Mouse (Mus musculus): Measurements from ENCODE around the gene Ern1. TPM values are rescaled to one million over a fixed set of nuclear protein-coding genes. Genes with fewer than 3 reads are reported as not detected.

The Ern1 gene
- polyA plus RNA-seq, 1 experiment from 2014 or later, result 6.6 TPM

- Histone ChIP-seq H3K27me3 (ENCODE audit: control insufficient read depth, insufficient read depth, low read length) (no peaks in the 10 kb centered on the region), H3K4me2 (ENCODE audit: low read length) (no peak overlapping the region), H3K27ac (replicated peaks; ENCODE audit: low read depth, low read length) (no peak overlapping the region), H3K36me3 (ENCODE audit: control insufficient read depth, insufficient read depth, low read length) (no peaks in the 10 kb centered on the region), H3K4me3 (replicated peaks; ENCODE audit: low read depth, low read length) (no peak overlapping the region), H3K9me3 (ENCODE audit: control insufficient read depth, low read length) (no peaks in the 10 kb centered on the region), H3K4me1 (ENCODE audit: control insufficient read depth, insufficient read depth, low read length) (no peaks in the 10 kb centered on the region), H3K9ac (replicated peaks; ENCODE audit: low read length) (no peak overlapping the region)
- ATAC-seq (ENCODE audit: low FRiP score, low TSS enrichment) (no peak), DNase-seq (no peak)
- 94% methylated on average over 3 of the region's 3 CpGs for WGBS
These were observed 7.1 kb downstream of the Ern1 start for GRCm38 (mm10) chr11:106480530-106480885.

- ATAC-seq (ENCODE audit: low FRiP score, low TSS enrichment) (no peak), DNase-seq (no peak)
- Histone ChIP-seq H3K4me2 (ENCODE audit: low read length) (no peak overlapping the region), H3K9me3 (ENCODE audit: control insufficient read depth, low read length) (no peaks in the 10 kb centered on the region), H3K4me1 (ENCODE audit: control insufficient read depth, insufficient read depth, low read length) (no peaks in the 10 kb centered on the region), H3K36me3 (ENCODE audit: control insufficient read depth, insufficient read depth, low read length) (no peaks in the 10 kb centered on the region), H3K27me3 (ENCODE audit: control insufficient read depth, insufficient read depth, low read length) (no peaks in the 10 kb centered on the region), H3K27ac (replicated peaks; ENCODE audit: low read depth, low read length) (no peak overlapping the region), H3K4me3 (replicated peaks; ENCODE audit: low read depth, low read length) (no peak overlapping the region), H3K9ac (replicated peaks; ENCODE audit: low read length) (no peak overlapping the region)
- WGBS, result 89% methylated on average over 9 of the region's 9 CpGs
These were observed 7.8 kb downstream of the Ern1 start for GRCm38 (mm10) chr11:106479619-106480529.

- no peaks in the 10 kb centered on the region for H3K36me3 ChIP-seq (ENCODE audit: control insufficient read depth, insufficient read depth, low read length)
- WGBS, result 11% methylated on average over 1 of the region's 1 CpGs
- H3K9ac ChIP-seq (replicated peaks; ENCODE audit: low read length), result no peak overlapping the region
- no peak overlapping the region for H3K4me3 ChIP-seq (replicated peaks; ENCODE audit: low read depth, low read length)
- no peaks in the 10 kb centered on the region for H3K4me1 ChIP-seq (ENCODE audit: control insufficient read depth, insufficient read depth, low read length)
- no peak overlapping the region for H3K27ac ChIP-seq (replicated peaks; ENCODE audit: low read depth, low read length)
- H3K4me2 ChIP-seq (ENCODE audit: low read length), result no peak overlapping the region
- no peaks in the 10 kb centered on the region for H3K9me3 ChIP-seq (ENCODE audit: control insufficient read depth, low read length)
- DNase-seq (no peak), ATAC-seq (ENCODE audit: low FRiP score, low TSS enrichment) (no peak)
- H3K27me3 ChIP-seq (ENCODE audit: control insufficient read depth, insufficient read depth, low read length), result no peaks in the 10 kb centered on the region
These were observed 8.9 kb downstream of the Ern1 start for GRCm38 (mm10) chr11:106478745-106479144.

- no peak overlapping the region for H3K27ac ChIP-seq (replicated peaks; ENCODE audit: low read depth, low read length)
- H3K27me3 ChIP-seq (ENCODE audit: control insufficient read depth, insufficient read depth, low read length), result no peaks in the 10 kb centered on the region
- no peak overlapping the region for H3K4me3 ChIP-seq (replicated peaks; ENCODE audit: low read depth, low read length)
- no peak for DNase-seq
- no peaks in the 10 kb centered on the region for H3K9me3 ChIP-seq (ENCODE audit: control insufficient read depth, low read length)
- no peaks in the 10 kb centered on the region for H3K4me1 ChIP-seq (ENCODE audit: control insufficient read depth, insufficient read depth, low read length)
- H3K9ac ChIP-seq (replicated peaks; ENCODE audit: low read length), result no peak overlapping the region
- 96% methylated on average over 4 of the region's 4 CpGs for WGBS
- ATAC-seq (ENCODE audit: low FRiP score, low TSS enrichment), result no peak
- no peak overlapping the region for H3K4me2 ChIP-seq (ENCODE audit: low read length)
- H3K36me3 ChIP-seq (ENCODE audit: control insufficient read depth, insufficient read depth, low read length), result no peaks in the 10 kb centered on the region
These were observed 10.0 kb downstream of the Ern1 start for GRCm38 (mm10) chr11:106477505-106478160.

- 81% methylated on average over 1 of the region's 1 CpGs for WGBS
- H3K9me3 ChIP-seq (ENCODE audit: control insufficient read depth, low read length), result no peaks in the 10 kb centered on the region
- no peak overlapping the region for H3K4me2 ChIP-seq (ENCODE audit: low read length)
- no peak overlapping the region for H3K27ac ChIP-seq (replicated peaks; ENCODE audit: low read depth, low read length)
- H3K36me3 ChIP-seq (ENCODE audit: control insufficient read depth, insufficient read depth, low read length), result no peaks in the 10 kb centered on the region
- ATAC-seq (ENCODE audit: low FRiP score, low TSS enrichment) (no peak), DNase-seq (no peak)
- no peaks in the 10 kb centered on the region for H3K4me1 ChIP-seq (ENCODE audit: control insufficient read depth, insufficient read depth, low read length)
- H3K27me3 ChIP-seq (ENCODE audit: control insufficient read depth, insufficient read depth, low read length), result no peaks in the 10 kb centered on the region
- H3K4me3 ChIP-seq (replicated peaks; ENCODE audit: low read depth, low read length), result no peak overlapping the region
- no peak overlapping the region for H3K9ac ChIP-seq (replicated peaks; ENCODE audit: low read length)
These were observed 12.3 kb downstream of the Ern1 start for GRCm38 (mm10) chr11:106475309-106475708.

- no peak overlapping the region for H3K27ac ChIP-seq (replicated peaks; ENCODE audit: low read depth, low read length)
- ATAC-seq (ENCODE audit: low FRiP score, low TSS enrichment) (no peak), DNase-seq (no peak)
- H3K9me3 ChIP-seq (ENCODE audit: control insufficient read depth, low read length), result no peaks in the 10 kb centered on the region
- H3K4me1 ChIP-seq (ENCODE audit: control insufficient read depth, insufficient read depth, low read length), result no peaks in the 10 kb centered on the region
- H3K4me2 ChIP-seq (ENCODE audit: low read length), result no peak overlapping the region
- WGBS, result 93% methylated on average over 1 of the region's 1 CpGs
- H3K4me3 ChIP-seq (replicated peaks; ENCODE audit: low read depth, low read length), result no peak overlapping the region
- H3K36me3 ChIP-seq (ENCODE audit: control insufficient read depth, insufficient read depth, low read length), result no peaks in the 10 kb centered on the region
- H3K27me3 ChIP-seq (ENCODE audit: control insufficient read depth, insufficient read depth, low read length), result no peaks in the 10 kb centered on the region
- H3K9ac ChIP-seq (replicated peaks; ENCODE audit: low read length), result no peak overlapping the region
These were observed 16.0 kb downstream of the Ern1 start for GRCm38 (mm10) chr11:106471629-106472028.

- Histone ChIP-seq H3K9me3 (ENCODE audit: control insufficient read depth, low read length) (no peaks in the 10 kb centered on the region), H3K27me3 (ENCODE audit: control insufficient read depth, insufficient read depth, low read length) (no peaks in the 10 kb centered on the region), H3K4me2 (ENCODE audit: low read length) (no peak overlapping the region), H3K4me3 (replicated peaks; ENCODE audit: low read depth, low read length) (no peak overlapping the region), H3K27ac (replicated peaks; ENCODE audit: low read depth, low read length) (no peak overlapping the region), H3K9ac (replicated peaks; ENCODE audit: low read length) (no peak overlapping the region), H3K36me3 (ENCODE audit: control insufficient read depth, insufficient read depth, low read length) (no peaks in the 10 kb centered on the region), H3K4me1 (ENCODE audit: control insufficient read depth, insufficient read depth, low read length) (no peaks in the 10 kb centered on the region)
- 87% methylated on average over 1 of the region's 1 CpGs for WGBS
- no peak for DNase-seq
- no peak for ATAC-seq (ENCODE audit: low FRiP score, low TSS enrichment)
These were observed 19.1 kb downstream of the Ern1 start for GRCm38 (mm10) chr11:106468509-106468908.

GRCm38 (mm10) chr11:106465932-106466331 lies 21.7 kb downstream of the Ern1 start:
- WGBS, result 92% methylated on average over 4 of the region's 4 CpGs
- no peak overlapping the region for H3K9ac ChIP-seq (replicated peaks; ENCODE audit: low read length)
- no peaks in the 10 kb centered on the region for H3K4me1 ChIP-seq (ENCODE audit: control insufficient read depth, insufficient read depth, low read length)
- ATAC-seq (ENCODE audit: low FRiP score, low TSS enrichment), result no peak
- no peak overlapping the region for H3K4me2 ChIP-seq (ENCODE audit: low read length)
- H3K27me3 ChIP-seq (ENCODE audit: control insufficient read depth, insufficient read depth, low read length), result no peaks in the 10 kb centered on the region
- H3K36me3 ChIP-seq (ENCODE audit: control insufficient read depth, insufficient read depth, low read length), result no peaks in the 10 kb centered on the region
- no peak overlapping the region for H3K4me3 ChIP-seq (replicated peaks; ENCODE audit: low read depth, low read length)
- H3K27ac ChIP-seq (replicated peaks; ENCODE audit: low read depth, low read length), result no peak overlapping the region
- DNase-seq, result no peak
- H3K9me3 ChIP-seq (ENCODE audit: control insufficient read depth, low read length), result no peaks in the 10 kb centered on the region

- Histone ChIP-seq H3K4me1 (ENCODE audit: control insufficient read depth, insufficient read depth, low read length) (no peaks in the 10 kb centered on the region), H3K27ac (replicated peaks; ENCODE audit: low read depth, low read length) (no peak overlapping the region), H3K4me3 (replicated peaks; ENCODE audit: low read depth, low read length) (no peak overlapping the region), H3K4me2 (ENCODE audit: low read length) (no peak overlapping the region), H3K9ac (replicated peaks; ENCODE audit: low read length) (no peak overlapping the region), H3K27me3 (ENCODE audit: control insufficient read depth, insufficient read depth, low read length) (no peaks in the 10 kb centered on the region), H3K36me3 (ENCODE audit: control insufficient read depth, insufficient read depth, low read length) (no peaks in the 10 kb centered on the region), H3K9me3 (ENCODE audit: control insufficient read depth, low read length) (no peaks in the 10 kb centered on the region)
- DNase-seq, result no peak
- WGBS, result 92% methylated on average over 1 of the region's 1 CpGs
- no peak for ATAC-seq (ENCODE audit: low FRiP score, low TSS enrichment)
These were observed 22.1 kb downstream of the Ern1 start for GRCm38 (mm10) chr11:106465545-106465903.

All from midbrain, embryonic 14.5 days (tissue).